Mouse (Mus musculus): ENCODE results near the gene Rab3gap1. TPM values are rescaled to one million over a fixed set of nuclear protein-coding genes. Genes with fewer than 3 reads are reported as not detected.

Gene Rab3gap1
- polyA plus RNA-seq, 1 experiment from 2014 or later, result 9.1 TPM

DNA sequence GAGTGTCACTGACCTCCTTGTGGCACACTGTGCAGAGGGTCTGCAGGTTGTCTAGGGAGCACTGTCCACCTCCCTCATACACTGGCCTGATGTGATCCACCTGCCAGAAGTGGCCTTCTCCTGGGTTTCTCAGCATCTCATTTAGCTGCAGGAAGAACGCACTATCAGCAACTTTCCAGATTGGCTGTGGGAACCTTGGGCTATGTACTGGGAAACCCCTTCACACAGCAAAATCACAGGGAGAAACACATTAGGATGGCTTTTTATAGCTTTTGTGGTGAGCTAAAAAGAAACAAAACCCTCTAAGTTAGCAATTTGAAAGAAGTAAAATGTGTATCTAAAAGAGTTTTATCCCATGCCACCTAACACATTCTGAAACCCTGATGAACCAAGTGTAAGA, 88.0 kb downstream of the Rab3gap1 start:
- ATAC-seq (ENCODE audit: low read depth) (no peak), DNase-seq (no peak)
- Histone ChIP-seq H3K9me3 (replicated peaks) (no peaks in the 10 kb centered on the region), H3K27me3 (no peaks in the 10 kb centered on the region), H3K4me2 (no peak overlapping the region), H3K4me3 (replicated peaks) (no peak overlapping the region), H3K27ac (no peak overlapping the region), H3K9ac (no peak overlapping the region), H3K4me1 (replicated peaks) (no peaks in the 10 kb centered on the region), H3K36me3 (peaks cover 16% of the 10 kb centered on the region)
- 93% methylated on average over 1 of the region's 1 CpGs for WGBS (ENCODE audit: insufficient replicate concordance)

DNA sequence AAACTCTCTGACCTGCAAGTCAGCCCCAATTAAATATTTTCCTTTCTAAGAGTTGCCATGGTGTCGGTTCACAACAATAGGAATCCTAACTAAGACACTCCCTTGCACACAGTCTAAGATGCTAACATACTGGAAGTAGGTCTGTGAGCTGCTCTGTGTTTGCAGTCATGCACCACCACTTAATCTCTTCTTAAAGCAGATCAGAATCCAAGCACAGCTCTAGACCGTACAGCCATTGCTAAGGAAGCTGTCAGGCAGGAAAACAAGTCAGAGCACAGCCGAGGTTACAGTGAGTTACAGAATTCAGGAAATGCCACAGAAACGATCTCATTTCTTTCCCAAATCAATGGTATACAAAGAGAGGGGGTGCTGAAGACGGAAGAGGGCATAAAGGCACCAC, 90.2 kb downstream of the Rab3gap1 start:
- H3K4me3 ChIP-seq (replicated peaks), result no peak overlapping the region
- H3K27ac ChIP-seq, result no peak overlapping the region
- ATAC-seq (ENCODE audit: low read depth), result no peak

DNA sequence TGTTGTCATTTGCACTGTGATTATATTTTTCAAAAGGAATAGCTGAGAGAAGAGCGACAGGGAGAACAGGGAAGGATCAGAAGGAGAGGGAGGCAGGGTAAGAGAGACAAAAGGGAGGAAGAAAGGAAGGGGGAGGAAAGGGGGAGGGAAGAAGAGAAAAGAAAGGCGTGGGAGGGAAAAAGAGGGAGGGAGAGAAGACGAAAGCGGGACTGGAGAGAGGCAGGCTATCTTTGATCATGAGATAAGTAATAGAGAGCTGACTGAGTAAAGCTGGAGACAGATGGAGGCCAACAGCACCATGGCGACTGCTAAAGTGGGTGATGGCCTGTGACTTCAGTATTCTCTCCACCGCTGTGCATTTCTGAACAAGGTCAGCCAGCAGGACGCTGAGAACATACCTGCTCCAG, 90.7 kb downstream of the Rab3gap1 start:
- no peak overlapping the region for H3K9ac ChIP-seq
- DNase-seq (no peak), ATAC-seq (ENCODE audit: low read depth) (no peak)
- H3K4me2 ChIP-seq, result no peak overlapping the region
- H3K4me3 ChIP-seq (replicated peaks), result no peak overlapping the region
- WGBS (ENCODE audit: insufficient replicate concordance), result 59% methylated on average over 7 of the region's 7 CpGs
- H3K27me3 ChIP-seq, result no peaks in the 10 kb centered on the region
- H3K36me3 ChIP-seq, result peaks cover 11% of the 10 kb centered on the region
- no peak overlapping the region for H3K27ac ChIP-seq
- H3K9me3 ChIP-seq (replicated peaks), result no peaks in the 10 kb centered on the region
- H3K4me1 ChIP-seq (replicated peaks), result no peaks in the 10 kb centered on the region

More for the DNA sequence above, 90.2 kb downstream of the Rab3gap1 start:
- Histone ChIP-seq H3K9ac (no peak overlapping the region), H3K4me1 (replicated peaks) (no peaks in the 10 kb centered on the region), H3K4me2 (no peak overlapping the region), H3K27me3 (no peaks in the 10 kb centered on the region), H3K36me3 (peaks cover 12% of the 10 kb centered on the region), H3K9me3 (replicated peaks) (no peaks in the 10 kb centered on the region)
- no peak for DNase-seq
- WGBS (ENCODE audit: insufficient replicate concordance), result 49% methylated on average over 5 of the region's 5 CpGs

DNA sequence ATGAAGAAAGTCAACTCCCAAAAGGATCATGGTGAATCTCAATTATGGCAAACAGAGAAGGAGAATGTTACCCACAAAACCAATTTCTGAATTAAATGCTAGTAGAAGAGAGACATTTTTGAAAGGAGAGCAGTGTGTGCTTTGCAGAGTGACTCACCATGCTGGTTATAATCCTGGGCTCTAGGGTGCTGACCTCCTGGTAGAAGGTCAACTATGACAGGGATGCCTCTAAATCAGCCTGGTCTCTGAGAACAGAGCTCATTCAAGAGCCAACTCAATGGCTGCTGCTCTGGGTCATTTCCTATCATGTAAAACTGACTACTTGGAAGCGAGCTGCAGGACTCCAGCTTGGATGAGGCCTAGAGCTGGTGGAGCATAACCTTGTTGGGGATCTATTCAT, 92.6 kb downstream of the Rab3gap1 start:
- ATAC-seq (ENCODE audit: low read depth) (no peak), DNase-seq (no peak)
- Histone ChIP-seq H3K4me3 (replicated peaks) (no peak overlapping the region), H3K36me3 (peaks cover 11% of the 10 kb centered on the region), H3K9ac (no peak overlapping the region), H3K27ac (no peak overlapping the region), H3K4me1 (replicated peaks) (no peaks in the 10 kb centered on the region), H3K4me2 (no peak overlapping the region), H3K9me3 (replicated peaks) (no peaks in the 10 kb centered on the region), H3K27me3 (no peaks in the 10 kb centered on the region)
- WGBS (ENCODE audit: insufficient replicate concordance), result 73% methylated on average over 1 of the region's 1 CpGs

DNA sequence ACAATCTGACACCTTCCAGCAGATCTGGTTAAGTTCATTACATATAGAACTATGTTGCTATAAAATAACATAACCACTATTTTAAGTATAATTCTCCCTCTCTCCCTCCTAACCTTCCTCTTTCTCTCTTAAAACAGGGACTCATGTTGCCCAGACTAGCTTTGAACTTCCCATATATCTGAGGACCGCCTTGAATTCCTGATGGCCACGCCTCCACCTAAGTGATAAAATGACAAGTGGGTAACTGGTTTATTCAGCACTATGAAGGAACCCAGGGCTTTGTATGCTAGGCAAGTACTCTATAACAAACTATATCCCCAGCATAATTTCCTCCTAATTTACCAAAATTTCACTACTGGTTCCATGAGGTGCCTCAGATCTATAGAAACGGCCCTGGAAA, 94.8 kb downstream of the Rab3gap1 start:
- Histone ChIP-seq H3K4me2 (no peak overlapping the region), H3K27me3 (no peaks in the 10 kb centered on the region), H3K9ac (no peak overlapping the region), H3K27ac (no peak overlapping the region), H3K4me3 (replicated peaks) (no peak overlapping the region), H3K36me3 (peaks cover 11% of the 10 kb centered on the region), H3K4me1 (replicated peaks) (no peaks in the 10 kb centered on the region), H3K9me3 (replicated peaks) (no peaks in the 10 kb centered on the region)
- no peak for ATAC-seq (ENCODE audit: low read depth)
- 73% methylated on average over 3 of the region's 3 CpGs for WGBS (ENCODE audit: insufficient replicate concordance)
- no peak for DNase-seq

DNA sequence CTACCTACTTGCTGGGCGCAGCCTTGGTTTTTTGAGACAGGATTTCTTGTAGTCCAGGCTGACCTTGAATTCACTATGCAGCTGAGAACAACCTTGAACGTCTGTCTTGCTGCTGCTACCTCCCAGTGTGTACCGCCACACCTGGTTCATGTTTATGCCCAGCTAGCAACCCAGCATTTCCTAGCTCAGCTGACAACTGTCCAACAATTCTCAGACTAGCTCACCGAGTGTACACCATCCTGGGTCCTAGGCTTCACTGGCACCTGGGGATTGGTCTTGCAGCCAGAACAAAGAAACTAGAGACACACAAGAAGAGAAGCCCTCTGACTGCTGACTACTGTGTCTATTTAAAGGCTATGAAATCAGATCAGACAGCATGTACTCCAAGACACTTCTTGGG, 102.3 kb downstream of the Rab3gap1 start:
- 68% methylated on average over 4 of the region's 4 CpGs for WGBS (ENCODE audit: insufficient replicate concordance)
- ATAC-seq (ENCODE audit: low read depth) (no peak), DNase-seq (no peak)
- Histone ChIP-seq H3K4me1 (replicated peaks) (no peaks in the 10 kb centered on the region), H3K27me3 (no peaks in the 10 kb centered on the region), H3K27ac (no peak overlapping the region), H3K36me3 (peaks cover 6% of the 10 kb centered on the region; the same call in 1 of the 2 replicates), H3K4me3 (replicated peaks) (no peak overlapping the region), H3K4me2 (no peak overlapping the region), H3K9ac (no peak overlapping the region), H3K9me3 (replicated peaks) (no peaks in the 10 kb centered on the region)

DNA sequence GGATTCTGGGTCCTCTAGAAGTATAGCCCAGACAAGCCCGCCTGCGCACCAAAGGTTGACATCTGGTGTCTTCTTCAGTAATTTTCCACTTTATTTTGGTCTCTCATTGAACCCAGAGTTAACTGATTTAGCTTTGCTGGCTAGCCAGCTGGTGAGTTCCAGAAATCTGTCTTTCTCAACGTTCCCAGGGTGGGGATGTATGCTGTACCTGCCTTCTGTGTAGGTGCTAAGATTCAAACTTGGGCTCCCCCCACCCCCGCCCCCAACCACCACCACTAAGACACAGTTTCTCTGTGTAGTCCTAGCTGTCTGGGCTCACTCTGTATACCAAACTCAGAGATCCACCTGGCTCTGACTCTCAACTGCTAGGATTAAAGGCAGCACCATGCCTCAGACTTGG, 105.5 kb downstream of the Rab3gap1 start:
- Histone ChIP-seq H3K36me3 (peaks cover 6% of the 10 kb centered on the region; the same call in 1 of the 2 replicates), H3K9ac (no peak overlapping the region), H3K4me3 (replicated peaks) (no peak overlapping the region), H3K27me3 (no peaks in the 10 kb centered on the region), H3K9me3 (replicated peaks) (no peaks in the 10 kb centered on the region), H3K4me1 (replicated peaks) (no peaks in the 10 kb centered on the region), H3K27ac (no peak overlapping the region), H3K4me2 (no peak overlapping the region)
- WGBS (ENCODE audit: insufficient replicate concordance), result 81% methylated on average over 4 of the region's 4 CpGs
- no peak for DNase-seq
- ATAC-seq (ENCODE audit: low read depth), result no peak

DNA sequence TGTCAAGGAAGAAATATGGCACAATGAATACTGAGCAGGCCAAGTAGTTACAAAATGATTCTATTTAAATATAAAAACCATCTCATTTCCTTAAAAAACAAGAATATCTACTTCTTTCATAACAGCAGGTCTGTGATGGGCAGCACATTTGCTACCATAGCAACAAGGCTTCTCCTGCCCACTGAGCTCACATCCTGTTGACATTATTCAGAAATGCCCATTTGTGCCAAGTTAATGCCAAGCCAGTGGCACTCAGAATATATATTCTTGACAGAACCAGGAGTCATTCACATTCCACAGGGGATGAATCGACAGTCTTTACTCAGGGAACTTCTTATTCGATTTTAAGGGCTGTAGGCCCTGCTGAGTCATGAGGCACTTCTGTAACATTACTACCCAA, 107.1 kb downstream of the Rab3gap1 start:
- ATAC-seq (ENCODE audit: low read depth) (no peak), DNase-seq (no peak)
- Histone ChIP-seq H3K4me2 (no peak overlapping the region), H3K36me3 (peaks cover 3% of the 10 kb centered on the region; the same call in 1 of the 2 replicates), H3K27me3 (no peaks in the 10 kb centered on the region), H3K9me3 (replicated peaks) (no peaks in the 10 kb centered on the region), H3K27ac (no peak overlapping the region), H3K4me3 (replicated peaks) (no peak overlapping the region), H3K4me1 (replicated peaks) (no peaks in the 10 kb centered on the region), H3K9ac (no peak overlapping the region)
- 64% methylated on average over 2 of the region's 2 CpGs for WGBS (ENCODE audit: insufficient replicate concordance)

DNA sequence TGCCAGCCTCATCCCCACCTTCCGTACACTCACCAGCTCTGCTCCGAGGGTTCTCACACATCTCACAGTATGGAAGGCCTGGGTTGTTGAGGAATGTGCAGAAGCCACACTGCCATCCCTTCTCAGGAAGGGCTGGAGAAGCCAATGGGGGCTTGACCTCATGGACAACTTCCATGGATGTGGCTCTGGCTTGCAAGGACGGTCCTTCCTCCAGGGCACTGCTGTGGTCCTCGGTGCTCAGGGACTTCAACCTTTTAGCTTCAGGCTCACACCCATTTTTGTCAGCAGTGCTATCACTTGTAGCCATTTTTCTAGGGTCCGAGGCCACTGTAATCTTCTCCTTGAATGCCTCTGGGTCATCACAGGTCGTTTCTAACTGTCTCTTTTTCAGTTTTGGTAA, 107.5 kb downstream of the Rab3gap1 start:
- no peak overlapping the region for H3K27ac ChIP-seq
- DNase-seq, result no peak
- 74% methylated on average over 6 of the region's 6 CpGs for WGBS (ENCODE audit: insufficient replicate concordance)

DNA sequence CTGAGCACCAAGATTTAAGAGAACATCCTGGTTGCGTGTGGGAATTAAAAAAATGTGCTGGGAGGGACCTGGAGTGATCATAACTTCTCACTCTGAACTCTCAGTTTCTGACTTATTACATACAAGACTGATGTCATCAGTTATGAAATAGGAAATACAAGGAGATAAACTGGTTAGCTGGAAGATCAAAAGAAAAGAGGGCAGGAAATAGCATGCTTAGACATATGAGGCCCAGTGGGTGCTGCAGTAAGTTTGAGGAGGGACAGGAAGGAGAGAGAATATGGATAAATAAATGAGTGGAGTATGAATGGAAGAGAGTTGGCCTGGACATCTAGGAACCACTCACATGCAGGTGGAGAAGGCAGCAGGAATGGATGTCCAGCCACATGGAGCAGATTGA, 109.6 kb downstream of the Rab3gap1 start:
- DNase-seq (no peak), ATAC-seq (ENCODE audit: low read depth) (no peak)
- Histone ChIP-seq H3K9ac (no peak overlapping the region), H3K4me3 (replicated peaks) (no peak overlapping the region), H3K36me3 (no peaks in the 10 kb centered on the region), H3K27ac (no peak overlapping the region), H3K4me2 (no peak overlapping the region), H3K27me3 (no peaks in the 10 kb centered on the region), H3K9me3 (replicated peaks) (no peaks in the 10 kb centered on the region), H3K4me1 (replicated peaks) (no peaks in the 10 kb centered on the region)
- 82% methylated on average over 1 of the region's 1 CpGs for WGBS (ENCODE audit: insufficient replicate concordance)

More for the DNA sequence above, 107.5 kb downstream of the Rab3gap1 start:
- no peak for ATAC-seq (ENCODE audit: low read depth)
- Histone ChIP-seq H3K9ac (no peak overlapping the region), H3K4me3 (replicated peaks) (no peak overlapping the region), H3K27me3 (no peaks in the 10 kb centered on the region), H3K9me3 (replicated peaks) (no peaks in the 10 kb centered on the region), H3K4me2 (no peak overlapping the region), H3K4me1 (replicated peaks) (no peaks in the 10 kb centered on the region), H3K36me3 (peaks cover 3% of the 10 kb centered on the region; the same call in 1 of the 2 replicates)

DNA sequence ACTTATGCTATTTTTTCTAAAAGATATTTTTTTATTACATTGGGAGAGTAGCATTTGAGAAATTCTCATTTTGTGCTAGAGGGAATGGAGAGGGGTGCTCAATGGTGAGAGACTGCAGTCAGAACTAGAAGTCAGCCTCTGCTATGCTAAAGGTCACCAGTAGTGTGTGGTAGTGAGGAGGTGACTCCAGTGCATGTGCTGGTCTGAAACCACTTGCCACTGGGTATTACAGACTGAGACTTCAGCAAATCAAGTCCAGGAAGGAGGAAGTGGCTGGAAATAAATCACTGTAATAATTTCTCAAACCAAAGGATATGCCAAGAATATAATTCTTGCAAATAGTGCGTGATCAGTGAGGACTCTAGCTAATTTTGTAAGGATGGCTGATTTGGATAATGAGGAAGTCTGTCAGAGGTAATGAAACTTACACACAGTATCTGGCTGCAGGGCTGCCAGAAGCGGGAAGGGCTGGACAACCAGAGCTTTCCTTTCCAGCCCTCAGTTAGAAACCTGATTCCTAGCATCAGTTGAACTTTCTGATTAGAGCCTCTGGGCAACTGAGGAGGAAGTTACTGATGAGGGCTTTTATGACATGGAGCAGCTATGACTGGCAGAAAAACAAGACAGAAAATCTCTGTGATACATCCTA, 112.5 kb downstream of the Rab3gap1 start:
- no peaks in the 10 kb centered on the region for H3K9me3 ChIP-seq (replicated peaks)
- H3K4me3 ChIP-seq (replicated peaks), result no peak overlapping the region
- no peaks in the 10 kb centered on the region for H3K27me3 ChIP-seq
- H3K27ac ChIP-seq, result no peak overlapping the region
- ATAC-seq (ENCODE audit: low read depth) (no peak), DNase-seq (no peak)
- H3K4me2 ChIP-seq, result no peak overlapping the region
- H3K9ac ChIP-seq, result no peak overlapping the region
- WGBS (ENCODE audit: insufficient replicate concordance), result 58% methylated on average over 2 of the region's 2 CpGs
- H3K36me3 ChIP-seq, result 0 out of 2 replicates have a peak, but pooled peaks cover 4% of the 10 kb centered on the region
- no peaks in the 10 kb centered on the region for H3K4me1 ChIP-seq (replicated peaks)

DNA sequence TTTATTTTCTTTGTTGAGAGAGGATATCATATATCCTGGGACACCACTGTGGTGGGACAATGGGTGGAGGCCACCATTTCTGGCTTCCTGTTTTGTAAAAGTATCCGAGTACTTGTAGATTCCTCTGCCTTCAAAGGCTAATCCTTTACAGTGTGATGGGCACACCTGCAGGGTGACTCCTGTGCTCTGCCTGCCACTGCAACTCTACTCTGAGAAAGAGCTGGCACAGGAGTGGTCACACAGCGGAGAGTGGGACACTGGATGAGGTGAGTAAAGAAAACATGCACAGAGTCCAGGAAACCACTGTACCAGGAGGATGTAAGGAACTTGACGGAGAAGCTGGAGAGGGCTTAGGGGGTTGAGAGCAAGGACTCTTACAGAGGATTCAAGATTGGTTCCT, 113.7 kb downstream of the Rab3gap1 start:
- Histone ChIP-seq H3K27ac (no peak overlapping the region), H3K4me1 (replicated peaks) (no peaks in the 10 kb centered on the region), H3K4me3 (replicated peaks) (no peak overlapping the region), H3K27me3 (no peaks in the 10 kb centered on the region), H3K4me2 (no peak overlapping the region), H3K9ac (no peak overlapping the region), H3K36me3 (0 out of 2 replicates have a peak, but pooled peaks cover 4% of the 10 kb centered on the region), H3K9me3 (replicated peaks) (no peaks in the 10 kb centered on the region)
- 63% methylated on average over 3 of the region's 3 CpGs for WGBS (ENCODE audit: insufficient replicate concordance)
- DNase-seq (no peak), ATAC-seq (ENCODE audit: low read depth) (no peak)
